Mouse (Mus musculus) thymus, postnatal 36 days (tissue): ENCODE measurements around the gene Ms4a13.
A peak's percentile ranks its signal among the peaks of the same experiment; 100 is the strongest.
"Not testable (repeated sequence)": the region's sequence is repeated elsewhere in the genome, so short reads cannot be mapped to it uniquely, and the experiment has no call there.

ENCODE experiments used
- DNase-seq, 2 experiments: peaks; one replicate each; pipeline ENCODE4 v3.0.0; 2022; ENCODE audit warnings: mixed read lengths in 2 of 2

Gene Ms4a13

DNA sequence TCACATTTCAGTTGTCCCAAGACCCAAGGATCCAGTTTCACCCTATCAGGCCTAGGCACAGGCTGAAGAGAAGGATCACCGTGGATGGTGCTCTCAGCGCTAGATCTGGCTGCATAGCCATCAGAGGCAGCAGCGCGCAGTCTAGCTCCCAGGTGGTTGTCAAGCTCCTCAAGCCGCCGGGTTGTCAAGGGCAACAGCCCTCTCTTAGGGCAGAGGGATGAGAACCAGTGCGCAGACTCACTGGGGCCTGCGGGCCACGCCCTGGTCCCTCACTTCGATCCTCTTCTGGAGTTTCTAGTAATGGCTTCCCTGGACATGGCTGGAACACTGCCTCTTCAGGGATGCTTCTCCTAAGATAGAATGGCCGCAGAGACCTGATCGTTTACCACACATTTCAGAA is at the start of gene Ms4a13:
Gene Ms4a13 (minus strand): TSS at position 192 of the 400 bp plus-strand sequence.
- DNase-seq = no peak

DNA sequence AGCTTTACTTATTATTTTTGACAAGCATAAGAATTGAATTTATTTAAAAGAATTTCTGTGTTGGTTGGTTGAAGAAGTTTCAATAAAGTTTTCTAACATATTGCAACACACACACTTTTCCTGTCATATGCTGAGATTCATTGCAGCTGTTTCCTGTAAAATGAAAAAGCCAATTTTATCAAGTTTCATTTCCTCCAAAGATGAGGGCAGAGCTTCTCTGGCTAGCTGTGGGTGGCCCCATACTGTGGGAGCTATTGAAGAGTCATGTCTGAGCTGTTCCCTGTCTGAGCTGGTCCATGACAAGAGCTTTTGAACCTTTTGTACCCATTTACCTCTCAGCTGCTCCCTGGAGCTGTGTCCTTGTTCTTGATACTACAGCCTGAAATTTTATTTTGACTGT is 47.7 kb upstream of the Ms4a13 start:
- DNase-seq = no peak

DNA sequence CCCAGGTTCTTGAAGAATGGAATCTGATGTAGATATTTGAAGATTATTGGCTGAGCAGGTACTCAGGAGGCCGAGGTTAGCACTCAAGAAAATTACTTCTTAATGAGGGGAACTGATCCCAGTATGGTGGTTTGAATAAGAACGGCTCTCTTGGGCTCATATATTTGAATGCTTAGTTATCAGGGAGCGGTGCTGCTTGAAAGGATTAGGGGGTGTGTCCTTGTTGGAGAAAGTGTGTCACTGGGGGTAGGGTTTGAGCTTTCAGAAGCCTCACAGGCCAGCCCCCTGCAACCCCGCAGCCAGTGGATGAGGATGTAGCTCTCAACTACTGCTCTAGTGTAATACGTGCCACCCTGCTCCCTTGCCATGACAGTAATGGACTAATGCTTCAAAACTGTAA is 46.0 kb upstream of the Ms4a13 start:
- no peak for DNase-seq

DNA sequence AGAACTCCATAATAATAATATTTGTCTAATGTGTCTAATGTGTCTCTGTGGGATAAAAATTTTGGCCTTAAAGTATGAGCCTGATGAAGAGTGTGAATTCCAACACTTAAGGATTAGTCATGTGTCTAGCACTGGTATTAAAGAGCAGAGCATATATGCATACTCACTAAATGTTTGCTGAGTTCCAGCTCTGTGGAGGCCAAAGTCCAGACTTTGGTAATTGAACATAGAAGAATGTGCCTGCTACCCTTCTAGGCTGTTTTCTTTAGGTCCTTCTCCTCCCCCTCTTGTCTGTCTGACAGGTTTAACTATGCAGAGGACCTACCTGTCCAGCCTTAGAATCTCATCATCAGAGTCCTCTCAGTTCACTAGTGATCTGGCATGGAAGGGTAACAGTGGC is 39.3 kb upstream of the Ms4a13 start:
- DNase-seq = no peak

DNA sequence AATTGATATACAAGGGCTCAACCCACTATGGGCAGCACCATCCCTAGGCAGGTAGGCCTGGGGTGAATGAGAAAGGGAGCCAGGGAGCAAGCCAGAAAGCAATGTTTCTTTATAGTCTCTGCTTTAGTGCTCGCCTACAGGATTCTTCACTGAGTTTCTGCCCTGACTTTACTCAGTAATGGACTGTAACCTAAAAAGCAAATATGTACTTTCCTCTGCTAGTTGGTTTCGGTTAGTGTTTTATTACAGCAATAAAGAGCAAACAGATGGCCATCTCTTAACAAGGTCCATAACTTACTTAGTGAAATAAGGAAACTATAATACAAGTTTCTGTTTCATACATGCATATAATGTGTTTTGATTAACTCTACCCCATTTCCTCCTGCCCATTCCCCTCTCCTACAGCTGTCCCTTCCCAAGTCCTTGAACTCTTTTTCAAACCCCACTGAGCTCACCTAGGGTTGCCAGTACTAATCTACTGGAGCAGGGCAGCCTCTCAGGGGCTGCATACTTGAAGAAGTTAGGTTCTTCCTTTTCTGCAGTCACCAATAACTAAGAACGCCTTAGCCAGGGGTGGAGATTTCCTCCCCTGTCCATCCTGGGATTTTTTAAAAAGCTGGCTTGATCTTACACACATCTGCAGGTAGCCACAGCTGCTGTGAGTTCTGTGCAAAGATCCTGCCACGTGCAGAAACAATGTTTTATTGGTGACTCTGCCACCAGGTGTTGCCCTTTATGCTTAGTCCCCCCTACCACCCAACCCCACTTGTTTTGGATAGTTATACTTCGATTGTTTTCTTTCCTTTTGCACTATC is 38.6 kb upstream of the Ms4a13 start:
- no peak for DNase-seq

DNA sequence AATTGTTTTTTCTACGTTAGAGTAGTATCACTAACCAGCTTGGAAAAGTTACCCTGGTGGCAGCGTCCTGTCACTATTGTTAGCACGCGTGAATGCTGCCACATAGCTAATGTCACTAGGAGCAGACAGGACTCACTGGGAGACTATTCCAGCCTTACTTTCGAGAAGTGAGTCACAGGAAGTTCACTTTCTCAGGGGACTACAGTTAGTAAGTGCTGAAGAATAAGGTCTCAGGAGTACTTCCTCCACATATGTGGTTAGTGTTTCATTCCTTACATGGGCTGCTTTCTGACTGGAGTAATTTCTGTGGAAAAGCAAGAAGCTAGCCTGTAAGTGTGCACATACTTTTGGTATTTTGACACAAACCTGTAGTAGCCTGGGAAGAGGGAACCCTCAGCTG is 37.7 kb upstream of the Ms4a13 start:
- DNase-seq = no peak

DNA sequence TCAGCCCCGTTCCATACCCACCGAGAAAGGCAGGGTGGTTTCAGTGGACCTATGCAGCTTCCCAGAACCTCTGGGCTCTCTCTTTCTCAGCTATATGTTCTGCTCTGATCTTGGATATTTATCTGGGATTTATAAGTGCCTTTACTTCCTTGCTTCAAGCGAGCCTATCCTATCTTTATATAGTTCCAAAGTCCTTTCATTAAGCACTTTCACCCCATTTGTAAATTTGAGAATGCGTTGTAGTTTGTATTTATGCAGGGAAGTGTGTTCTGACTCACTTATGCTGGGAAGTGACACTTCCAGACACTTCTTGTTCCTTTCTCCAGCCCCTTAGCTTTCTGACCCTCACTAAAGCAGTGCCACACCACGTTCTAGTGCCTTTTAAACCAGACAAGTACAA is 35.8 kb upstream of the Ms4a13 start, which contains the start of gene Ms4a12:
Gene Ms4a12 (minus strand): TSS at position 101 of the 400 bp plus-strand sequence.
- no peak for DNase-seq

DNA sequence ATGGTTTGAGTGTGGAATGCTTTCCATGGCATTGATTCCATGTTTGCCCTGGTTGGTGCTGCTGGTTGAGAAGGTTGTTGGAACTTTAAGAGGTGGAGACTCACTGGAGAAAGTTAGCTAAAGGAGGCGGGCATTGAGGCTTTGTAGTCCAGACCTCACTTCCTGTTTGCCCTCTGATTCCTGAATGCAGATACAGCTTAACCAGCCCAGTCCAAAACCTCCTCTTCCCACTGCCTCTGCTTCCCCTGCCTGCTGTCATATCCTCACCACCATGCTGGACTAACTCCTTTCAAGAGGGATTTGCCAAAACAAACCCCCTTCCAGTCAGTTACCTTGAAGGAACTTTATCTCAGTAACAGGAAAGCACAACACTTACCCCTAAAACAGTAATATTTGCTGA is 4.0 kb downstream of the Ms4a13 start:
- DNase-seq = no peak

DNA sequence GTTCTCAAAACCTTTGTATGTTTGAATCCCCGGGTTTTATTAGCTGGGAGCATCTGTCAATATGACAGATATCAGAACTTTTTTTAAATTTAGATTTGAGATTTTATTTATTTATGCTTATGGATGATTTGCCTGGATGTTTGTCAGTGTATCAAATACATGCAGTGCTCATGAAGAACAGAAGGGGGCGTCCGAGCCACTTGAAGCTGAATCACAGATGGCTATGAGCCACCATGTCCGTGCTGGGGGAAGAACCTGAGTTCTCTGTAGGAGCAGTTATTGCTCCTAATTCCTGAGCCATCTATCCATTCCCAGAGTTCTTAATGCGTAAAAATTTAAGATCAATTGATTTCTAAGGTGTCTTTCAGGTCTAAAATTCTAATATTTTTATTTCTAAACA is 12.4 kb downstream of the Ms4a13 start:
- DNase-seq = peak; percentile 8 to 16

DNA sequence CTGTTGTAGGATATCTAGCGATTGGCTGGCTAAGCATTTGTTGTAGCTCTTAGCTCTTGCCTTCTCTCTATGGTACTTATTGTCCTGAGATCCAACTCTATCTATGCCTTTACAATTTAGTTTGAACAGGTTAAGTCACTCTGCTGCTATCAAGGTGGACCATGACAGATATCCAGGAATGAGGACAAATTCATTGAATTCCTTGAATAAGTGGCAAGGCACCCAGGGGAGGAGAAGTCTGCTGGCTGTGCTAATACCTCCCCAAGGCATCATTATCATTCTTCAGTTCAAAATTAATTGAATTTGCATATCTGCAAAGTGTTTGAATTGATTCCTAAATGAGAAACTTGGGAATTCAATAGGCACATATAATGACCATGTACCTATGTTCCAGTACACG is 19.1 kb downstream of the Ms4a13 start:
- no peak for DNase-seq

DNA sequence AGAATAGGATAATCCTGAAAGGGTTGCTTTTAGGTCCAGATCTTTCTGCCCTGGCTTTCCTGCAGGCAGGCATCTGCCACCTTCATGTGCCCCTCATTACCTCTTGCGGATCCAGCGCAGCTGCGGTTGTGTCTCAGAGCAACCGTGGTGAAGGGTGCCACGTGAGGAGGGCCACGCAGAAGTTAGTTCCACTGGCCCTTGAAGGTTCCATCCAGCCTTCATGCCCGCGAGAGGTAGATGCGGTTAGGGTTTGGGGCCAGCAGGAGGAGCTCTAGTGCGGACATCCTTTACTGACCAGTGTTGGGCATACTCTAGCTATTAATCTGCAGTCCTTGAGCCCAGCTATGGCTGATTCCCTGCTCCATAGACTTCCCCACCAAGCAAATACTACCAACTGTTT is 31.4 kb downstream of the Ms4a13 start, which contains the start of gene 1700025F22Rik:
Gene 1700025F22Rik (minus strand): TSS at position 149 of the 400 bp plus-strand sequence.
- peak; percentile 27 to 34 for DNase-seq

DNA sequence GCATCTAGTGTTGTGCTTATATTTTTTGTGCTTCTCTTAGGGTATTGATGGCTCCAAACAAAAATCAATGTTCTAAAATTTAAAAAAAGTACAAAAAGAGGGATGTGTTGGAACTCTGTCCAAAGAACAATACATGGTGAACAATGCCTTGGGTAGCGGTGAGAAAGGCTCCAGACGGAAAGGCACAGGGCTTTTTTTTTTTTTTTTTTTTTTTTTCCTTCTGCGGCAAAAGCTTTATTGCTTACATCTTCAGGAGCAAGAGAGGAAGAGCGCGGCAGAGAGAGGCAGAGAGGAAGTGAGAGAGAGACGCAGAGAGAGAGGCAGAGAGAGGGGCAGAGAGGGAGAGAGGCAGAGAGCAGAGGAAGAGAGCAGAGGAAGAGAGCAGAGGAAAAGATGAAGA is 38.6 kb downstream of the Ms4a13 start:
- DNase-seq = not testable (repeated sequence)

DNA sequence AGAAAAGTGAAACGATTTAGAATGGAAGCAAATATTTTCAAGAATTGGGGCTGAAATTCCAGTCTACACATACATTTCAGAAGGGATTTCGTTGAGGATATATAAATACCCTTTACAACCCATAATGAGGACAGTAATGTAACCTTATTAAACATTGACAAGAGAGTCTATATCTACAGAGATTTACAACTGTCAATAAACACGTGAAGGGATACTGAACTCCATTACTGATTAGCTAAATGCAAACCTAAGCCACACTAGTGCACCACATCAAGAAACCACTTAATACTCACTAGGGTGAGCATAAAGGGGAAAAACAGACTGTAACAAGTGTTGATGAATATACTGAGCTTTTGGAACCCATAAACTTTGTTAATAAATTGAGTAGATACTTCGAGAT is 61.2 kb downstream of the Ms4a13 start:
- DNase-seq = no peak

DNA sequence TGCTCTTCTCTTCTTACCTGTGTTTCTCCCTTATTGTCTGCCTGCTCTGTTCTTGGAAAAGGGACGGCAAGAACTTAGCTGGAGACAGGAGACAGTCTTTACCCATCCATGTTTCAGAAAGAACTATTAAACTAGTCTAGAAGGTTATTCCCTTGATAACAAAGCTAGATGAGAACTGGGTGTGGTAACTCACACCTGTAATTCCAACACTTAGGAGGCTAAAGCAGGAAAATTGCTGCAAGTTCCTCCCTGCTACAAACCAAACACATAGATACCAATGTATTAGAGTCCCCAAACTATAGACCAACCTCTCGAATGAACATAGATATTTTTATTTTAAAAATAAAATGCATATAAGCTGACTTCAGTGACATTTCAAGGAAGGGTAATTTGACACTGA is 61.7 kb downstream of the Ms4a13 start:
- no peak for DNase-seq

DNA sequence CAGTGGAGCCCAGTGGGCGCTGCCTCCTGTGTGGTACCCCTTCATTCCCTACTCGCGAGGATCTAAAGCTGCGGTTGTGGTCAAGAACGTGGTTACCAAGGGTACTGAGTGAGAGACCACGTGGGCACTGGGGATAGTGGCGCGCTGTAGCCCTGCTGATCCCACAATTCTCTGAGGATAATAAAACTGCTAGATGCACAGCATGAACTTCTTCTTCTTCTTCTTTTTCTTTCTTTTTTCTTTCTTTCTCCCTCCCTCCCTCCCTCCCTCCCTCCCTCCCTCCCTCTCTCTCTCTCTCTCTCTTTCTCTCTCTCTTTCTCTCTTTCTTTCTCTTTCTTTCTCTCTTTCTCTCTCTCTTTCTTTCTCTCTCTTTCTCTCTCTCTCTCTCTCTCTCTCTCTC is 65.8 kb downstream of the Ms4a13 start, which contains the start of gene 1700017D01Rik:
Gene 1700017D01Rik (minus strand): TSS at position 101 of the 400 bp plus-strand sequence.
- not testable (repeated sequence) for DNase-seq

DNA sequence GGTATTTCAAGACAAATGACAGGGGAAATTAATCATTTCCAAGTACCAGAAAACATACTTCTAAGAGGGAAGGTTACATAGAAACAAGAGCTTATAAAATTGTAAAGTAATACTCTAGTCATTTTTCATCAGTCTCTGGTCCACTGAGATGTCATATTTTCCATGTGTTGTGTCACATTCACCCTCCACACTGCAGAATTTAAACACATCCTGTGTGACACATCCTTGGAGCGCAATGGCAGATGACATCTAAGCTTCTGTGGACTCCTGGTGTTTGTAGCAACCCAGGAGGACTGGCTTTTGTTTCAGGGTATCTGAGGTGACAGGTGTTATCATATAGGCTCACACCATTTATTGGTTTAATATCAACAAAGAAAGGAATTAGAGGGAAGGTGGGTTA is 66.8 kb downstream of the Ms4a13 start:
- no peak for DNase-seq

DNA sequence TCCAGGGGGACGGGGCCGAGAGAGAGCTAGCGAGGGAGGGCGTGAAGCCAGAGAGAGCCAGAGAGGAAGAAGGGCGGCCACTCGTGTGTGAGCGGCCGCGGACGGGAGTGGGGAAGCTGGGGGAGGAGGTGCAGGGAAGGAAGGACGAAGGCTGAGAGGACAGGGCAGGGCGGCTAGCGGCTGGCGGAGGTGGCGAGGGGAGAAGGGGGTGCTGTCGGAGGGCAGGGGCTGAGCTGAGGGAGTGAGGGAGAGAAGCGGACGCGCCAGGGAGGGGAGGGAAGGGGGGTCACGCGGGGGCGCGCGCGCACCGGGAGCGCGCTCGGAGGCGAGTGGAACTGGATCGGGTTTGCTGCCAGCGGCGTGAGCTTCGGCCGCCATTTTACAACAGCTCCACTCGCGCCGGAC is 75.5 kb downstream of the Ms4a13 start:
- DNase-seq = peak; percentile 30 to 42
